Mouse (Mus musculus) myocyte (in vitro differentiated cells): ENCODE results near the gene Mgat4d.

Experiments used
- MAX ChIP-seq: IDR thresholded peaks from one replicate; pipeline ENCODE4 v1.6.1; 2011; ENCODE audit warnings: low read depth, mild to moderate bottlenecking, control low read depth
- MYOG ChIP-seq, 3 experiments: IDR thresholded peaks; one replicate each; pipeline ENCODE4 v1.6.1; 2011; ENCODE audit warnings: control low read depth in 2 of 3, low read depth in 2 of 3, mild to moderate bottlenecking in 2 of 3; ENCODE audit not compliant: insufficient read length in 2 of 3, control insufficient read depth in 1 of 3, insufficient read depth in 1 of 3

GRCm38 (mm10) chr8:83417970-83418369, 69.7 kb downstream of the Mgat4d start:
- TF ChIP-seq MYOG (IDR thresholded peaks at IDR 0.05; ENCODE audit: control insufficient read depth in 1 of 3, insufficient read depth in 1 of 3, insufficient read length in 2 of 3, low read depth in 2 of 3) (no peak), MAX (no peak)
